Comparison of ENCODE assay signal across 8 mouse cellular contexts in the genomic region with DNA sequence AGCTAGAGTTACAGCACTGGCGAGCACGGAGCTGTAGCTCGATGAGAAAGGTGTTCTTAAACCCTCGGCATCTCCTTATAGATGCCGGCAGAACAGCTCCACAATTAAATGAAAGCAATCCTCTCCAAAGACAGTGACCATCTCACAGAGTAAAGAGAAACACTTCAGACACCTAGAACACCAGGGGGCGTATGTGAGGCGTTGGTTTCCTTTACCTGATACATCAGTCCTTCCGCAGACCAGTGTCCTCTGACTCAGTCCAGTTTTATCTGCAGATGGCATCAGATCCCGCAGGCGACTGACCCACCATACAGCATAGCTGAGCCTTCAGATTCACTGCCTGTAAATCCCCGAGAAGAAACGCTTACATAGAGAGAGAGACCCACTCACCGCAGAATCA. TPM values are rescaled to one million over a fixed set of nuclear protein-coding genes. Genes with fewer than 3 reads are reported as not detected.
DNase-seq lines count a peak whose midpoint lies in the region; ATAC-seq and TF ChIP-seq lines count a peak whose summit lies in the region.

No protein-coding gene starts in this region.

- H3K27ac ChIP-seq in kidney, embryonic 16.5 days (ENCODE audit: low read length): no peak overlapping the region
- no peak overlapping the region for H3K27ac ChIP-seq in liver, adult 2 months (replicated peaks; ENCODE audit: insufficient read depth, low read depth, low read length)
- H3K27ac ChIP-seq in stomach, postnatal 0 days (replicated peaks): peak overlapping the region; percentile 61; the same call in 1 of the 2 replicates

- intact Hi-C loops in heart, postnatal 25 days (cut with DNase I): loop anchor here (1.0 to 10.0 kb wide), 4 partner anchors 53 to 345 kb away; partner anchors contain the start of genes Cntrob, Shbg and Trappc1

- H3K4me2 ChIP-seq in kidney, embryonic 16.5 days (replicated peaks; ENCODE audit: low read depth, low read length): no peak overlapping the region
- peak overlapping the region; percentile 39 for H3K4me2 ChIP-seq in stomach, postnatal 0 days (replicated peaks; ENCODE audit: low read depth)

- H3K4me1 ChIP-seq in kidney, embryonic 16.5 days (ENCODE audit: insufficient read depth, low read length): peaks cover 8% of the 10 kb centered on the region; the same call in 1 of the 2 replicates
- H3K4me1 ChIP-seq in liver, adult 2 months (ENCODE audit: control insufficient read depth, insufficient read depth, low read length): no peaks in the 10 kb centered on the region
- no peaks in the 10 kb centered on the region for H3K4me1 ChIP-seq in stomach, postnatal 0 days (replicated peaks; ENCODE audit: control insufficient read depth, insufficient read depth)

- 16% methylated on average over 13 of the region's 13 CpGs for WGBS in kidney, embryonic 16.5 days
- WGBS in liver, adult 2 months: 12% methylated on average over 13 of the region's 13 CpGs
- WGBS in stomach, postnatal 0 days: 12% methylated on average over 13 of the region's 13 CpGs

- peak; percentile 68; the same call in 1 of the 2 replicates for ATAC-seq in erythroblast, adult 5-6 weeks (replicated peaks; ENCODE audit: low FRiP score, poor library complexity, severe bottlenecking)
- ATAC-seq in kidney, embryonic 16.5 days (ENCODE audit: low FRiP score, low TSS enrichment): no peak
- ATAC-seq in stomach, postnatal 0 days (ENCODE audit: low FRiP score, low TSS enrichment): peak; percentile 30; the same call in 1 of the 2 replicates

- H3K36me3 ChIP-seq in kidney, embryonic 16.5 days (ENCODE audit: insufficient read depth, low read length): no peaks in the 10 kb centered on the region
- no peaks in the 10 kb centered on the region for H3K36me3 ChIP-seq in liver, adult 2 months (ENCODE audit: control insufficient read depth, insufficient read depth, low read length)
- H3K36me3 ChIP-seq in stomach, postnatal 0 days (ENCODE audit: control insufficient read depth, insufficient read depth, low read length): no peaks in the 10 kb centered on the region

- TF ChIP-seq EP300 in stomach, postnatal 0 days (optimal IDR thresholded peaks at IDR 0.05): no peak

- no peaks in the 10 kb centered on the region for H3K79me2 ChIP-seq in liver, adult 2 months (ENCODE audit: control insufficient read depth, insufficient read depth, low read length)

- no peak overlapping the region for H3K4me3 ChIP-seq in kidney, embryonic 16.5 days (ENCODE audit: low read length)
- H3K4me3 ChIP-seq in liver, adult 2 months (ENCODE audit: insufficient read depth, low read depth, low read length): no peak overlapping the region
- no peak overlapping the region for H3K4me3 ChIP-seq in stomach, postnatal 0 days (ENCODE audit: low read depth, low read length)

- H3K27me3 ChIP-seq in kidney, embryonic 16.5 days (ENCODE audit: insufficient read depth, low read length): peaks cover 7% of the 10 kb centered on the region; the same call in 1 of the 2 replicates
- no peaks in the 10 kb centered on the region for H3K27me3 ChIP-seq in liver, adult 2 months (ENCODE audit: control insufficient read depth, insufficient read depth, low read length)
- H3K27me3 ChIP-seq in stomach, postnatal 0 days (ENCODE audit: control insufficient read depth, insufficient read depth, low read length): no peaks in the 10 kb centered on the region

- no peak for TF ChIP-seq POLR2A in liver, adult 2 months (IDR thresholded peaks at IDR 0.05; ENCODE audit: extremely low read depth, insufficient read depth, low read length)

- H3K9me3 ChIP-seq in kidney, embryonic 16.5 days (ENCODE audit: low read length): no peaks in the 10 kb centered on the region
- H3K9me3 ChIP-seq in stomach, postnatal 0 days (ENCODE audit: control insufficient read depth, low read length): no peaks in the 10 kb centered on the region

- TF ChIP-seq CTCF in liver, adult 2 months (IDR thresholded peaks at IDR 0.05; ENCODE audit: low read depth, low read length): peak; percentile 60
- peak; percentile 91 for TF ChIP-seq CTCF in stomach, postnatal 0 days (IDR thresholded peaks at IDR 0.05; ENCODE audit: low read depth)

- peak; percentile 58 for DNase-seq in heart, adult 8-10 months (ENCODE audit: low spot score)
- DNase-seq in heart, postnatal 25 days (ENCODE audit: low spot score): no peak
- peak; percentile 91 for DNase-seq in brain, adult 2 months (ENCODE audit: low read depth, low spot score)
- DNase-seq in liver, adult 2 months (ENCODE audit: extremely low read depth, low read depth, low spot score): peak; percentile 51
- peak; percentile 76 for DNase-seq in neural tube, embryonic 10.5 days (ENCODE audit: extremely low spot score, low spot score)
- DNase-seq in stomach, postnatal 0 days (ENCODE audit: low spot score): peak; percentile 71

- H3K9ac ChIP-seq in kidney, embryonic 16.5 days (replicated peaks; ENCODE audit: low read length): 0 out of 2 replicates have a peak overlapping the region, but pooled peaks have one; percentile 15
- no peak overlapping the region for H3K9ac ChIP-seq in liver, adult 2 months (ENCODE audit: low read depth, low read length)
- no peak overlapping the region for H3K9ac ChIP-seq in stomach, postnatal 0 days (ENCODE audit: low read length)

RNA-seq across cellular contexts. Expression of gene Gucy2e, which starts 32.7 kb away (rescaled TPM):
- 1 to 10 TPM; 1.7 to 2.5 (median 2.1) TPM for total RNA-seq in heart, adult 8-10 months (2022)
- total RNA-seq in heart, postnatal 25 days (2021): 1 to 10 TPM; 1.4 to 1.5 TPM
- total RNA-seq in erythroblast, adult 5-6 weeks (2015; ENCODE audit: low replicate concordance): not detected in 2 replicates
- total RNA-seq in erythroblast, adult 5-6 weeks (2017; ENCODE audit: low replicate concordance): under 0.01 TPM in 1 of 2 replicates, not detected in the other
- 0.17 and 0.27 TPM in 2 replicates for polyA plus RNA-seq in kidney, embryonic 16.5 days (2015; fragmentation: Nextera tagmentation; extraction: Ambion mirVana)
- total RNA-seq in liver, adult 2 months (2014; rRNA removed): not detected in 2 replicates
- not detected in 2 replicates for polyA plus RNA-seq in liver, adult 2 months (2012; rRNA removed)
- 0.04 and 0.05 TPM in 2 replicates for polyA plus RNA-seq in stomach, postnatal 0 days (2015; fragmentation: Nextera tagmentation; extraction: Ambion mirVana)

RNA-seq across cellular contexts. Expression of gene Cntrob, which starts 54.0 kb away (rescaled TPM):
- 1 to 10 TPM; 1.8 to 5.1 (median 2.6) TPM for total RNA-seq in heart, adult 8-10 months (2022)
- 1 to 10 TPM; 2.6 to 5.3 TPM for total RNA-seq in heart, postnatal 25 days (2021)
- total RNA-seq in erythroblast, adult 5-6 weeks (2015; ENCODE audit: low replicate concordance): 2.9 and 7.3 TPM in 2 replicates
- total RNA-seq in erythroblast, adult 5-6 weeks (2017; ENCODE audit: low replicate concordance): 16.9 and 24.4 TPM in 2 replicates
- 22.4 and 23.2 TPM in 2 replicates for polyA plus RNA-seq in kidney, embryonic 16.5 days (2015; fragmentation: Nextera tagmentation; extraction: Ambion mirVana)
- total RNA-seq in liver, adult 2 months (2014; rRNA removed): 2.5 and 3.0 TPM in 2 replicates
- polyA plus RNA-seq in liver, adult 2 months (2012; rRNA removed): 3.0 and 3.9 TPM in 2 replicates
- polyA plus RNA-seq in stomach, postnatal 0 days (2015; fragmentation: Nextera tagmentation; extraction: Ambion mirVana): 4.9 and 5.5 TPM in 2 replicates

RNA-seq across cellular contexts. Expression of gene Trappc1, which starts 54.2 kb away (rescaled TPM):
- total RNA-seq in heart, adult 8-10 months (2022): 10 to 100 TPM; 46.5 to 50.6 (median 49.2) TPM
- total RNA-seq in heart, postnatal 25 days (2021): 10 to 100 TPM; 48.0 to 53.0 TPM
- 33.2 and 43.7 TPM in 2 replicates for total RNA-seq in erythroblast, adult 5-6 weeks (2015; ENCODE audit: low replicate concordance)
- 12.7 and 24.8 TPM in 2 replicates for total RNA-seq in erythroblast, adult 5-6 weeks (2017; ENCODE audit: low replicate concordance)
- polyA plus RNA-seq in kidney, embryonic 16.5 days (2015; fragmentation: Nextera tagmentation; extraction: Ambion mirVana): 166 and 172 TPM in 2 replicates
- total RNA-seq in liver, adult 2 months (2014; rRNA removed): 37.5 and 40.9 TPM in 2 replicates
- polyA plus RNA-seq in liver, adult 2 months (2012; rRNA removed): 35.1 and 38.3 TPM in 2 replicates
- polyA plus RNA-seq in stomach, postnatal 0 days (2015; fragmentation: Nextera tagmentation; extraction: Ambion mirVana): 119 and 123 TPM in 2 replicates

RNA-seq across cellular contexts. Expression of gene Kcnab3, which starts 56.5 kb away (rescaled TPM):
- under 1 TPM in 3 of 4 experiments, not detected in 1; 0.17 to 0.38 (median 0.27) TPM for total RNA-seq in heart, adult 8-10 months (2022)
- under 1 TPM; 0.22 to 0.29 TPM for total RNA-seq in heart, postnatal 25 days (2021)
- total RNA-seq in erythroblast, adult 5-6 weeks (2015; ENCODE audit: low replicate concordance): not detected in 2 replicates
- not detected in 2 replicates for total RNA-seq in erythroblast, adult 5-6 weeks (2017; ENCODE audit: low replicate concordance)
- polyA plus RNA-seq in kidney, embryonic 16.5 days (2015; fragmentation: Nextera tagmentation; extraction: Ambion mirVana): 3.3 and 3.8 TPM in 2 replicates
- total RNA-seq in liver, adult 2 months (2014; rRNA removed): 0.13 and 0.28 TPM in 2 replicates
- polyA plus RNA-seq in liver, adult 2 months (2012; rRNA removed): 0.50 and 0.84 TPM in 2 replicates
- 0.87 and 1.1 TPM in 2 replicates for polyA plus RNA-seq in stomach, postnatal 0 days (2015; fragmentation: Nextera tagmentation; extraction: Ambion mirVana)
